ENCODE assay signal across 7 mouse cellular contexts in the genomic region with DNA sequence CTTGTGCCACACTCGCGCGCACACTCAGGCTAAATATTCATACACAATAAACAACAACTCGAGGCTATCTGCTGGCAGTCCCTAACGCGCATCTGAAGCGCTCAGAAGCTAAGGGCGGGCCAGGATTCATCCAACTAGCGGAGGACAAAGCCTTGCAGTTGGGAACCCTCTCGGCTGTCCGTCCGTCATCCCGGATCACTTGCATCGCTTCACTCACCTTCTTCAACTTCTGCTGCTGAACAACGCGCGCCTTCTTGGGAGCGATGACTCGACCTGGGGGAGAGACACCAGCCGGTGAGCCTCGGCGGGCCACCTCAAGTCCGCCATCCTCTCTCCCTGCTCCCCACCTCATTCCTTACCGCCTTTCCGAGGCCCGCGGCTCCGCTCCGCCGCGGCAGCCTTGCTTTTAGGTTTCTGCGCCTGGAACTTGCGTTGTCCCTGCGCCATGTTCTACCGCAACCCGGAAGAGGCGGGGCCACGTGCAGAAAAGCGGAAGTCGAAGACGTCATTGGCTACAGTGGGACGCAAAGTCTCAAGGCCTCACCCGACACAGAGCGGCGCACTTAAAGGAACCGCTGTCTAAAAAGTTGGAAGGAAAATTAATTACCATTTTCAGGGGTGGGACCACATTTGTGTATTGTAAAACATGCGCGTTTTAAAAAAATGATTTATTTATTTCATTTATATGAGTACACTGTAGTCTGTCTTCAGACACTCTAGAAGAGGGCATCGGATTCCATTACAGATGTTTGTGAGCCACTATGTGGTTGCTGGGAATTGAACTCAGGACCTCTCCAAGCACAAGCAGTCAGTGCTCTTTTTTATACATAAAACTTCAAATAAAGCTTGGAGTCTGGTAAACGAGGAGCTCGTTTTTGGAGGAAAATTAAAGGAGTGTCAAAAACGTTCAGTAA. TPM values are rescaled to one million over a fixed set of nuclear protein-coding genes. Genes with fewer than 3 reads are reported as not detected.
A peak's percentile ranks its signal among the peaks of the same experiment; 100 is the strongest.
DNase-seq lines count a peak whose midpoint lies in the region; ATAC-seq lines count a peak whose summit lies in the region.

A gene (minus strand): TSS at position 463 of the 914 bp plus-strand sequence.

- 0 out of 2 replicates have a peak, but pooled peaks cover 2% of the 10 kb centered on the region for H3K4me1 ChIP-seq in intestine, embryonic 15.5 days (replicated peaks)
- H3K4me1 ChIP-seq in midbrain, embryonic 10.5 days = peaks cover 10% of the 10 kb centered on the region

- H3K36me3 ChIP-seq in intestine, embryonic 15.5 days = peaks cover 51% of the 10 kb centered on the region
- peaks cover 83% of the 10 kb centered on the region for H3K36me3 ChIP-seq in midbrain, embryonic 10.5 days

- H3K4me3 ChIP-seq in intestine, embryonic 15.5 days (replicated peaks) = peak within 1 kb of the TSS; percentile 91
- H3K4me3 ChIP-seq in midbrain, embryonic 10.5 days = peak within 1 kb of the TSS; percentile 94

- peak; percentile 91 for DNase-seq in adrenal gland, adult 2 months
- DNase-seq in embryo, embryonic 11 days = peak; percentile 96
- peak; percentile 79 to 80 for DNase-seq in gastrocnemius, postnatal 36 days
- DNase-seq in left cerebral cortex, postnatal 25 days (ENCODE audit: low spot score in 2 of 2) = peak; percentile 86 to 95
- peak; percentile 90 for DNase-seq in midbrain, embryonic 10.5 days (ENCODE audit: low spot score)
- peak; percentile 77 for DNase-seq in right cerebral cortex, postnatal 4 days

- peak within 1 kb of the TSS; percentile 93 for H3K9ac ChIP-seq in intestine, embryonic 15.5 days

- H3K27me3 ChIP-seq in intestine, embryonic 15.5 days (replicated peaks) = no peaks in the 10 kb centered on the region
- no peaks in the 10 kb centered on the region for H3K27me3 ChIP-seq in midbrain, embryonic 10.5 days (ENCODE audit: low read depth, poor library complexity, severe bottlenecking)

- peak; percentile 97 for ATAC-seq in intestine, embryonic 15.5 days

- WGBS in intestine, embryonic 15.5 days = 4% methylated on average over 52 of the region's 52 CpGs
- 4% methylated on average over 52 of the region's 52 CpGs for WGBS in midbrain, embryonic 10.5 days

- peak within 1 kb of the TSS; percentile 77 for H3K27ac ChIP-seq in intestine, embryonic 15.5 days
- peak within 1 kb of the TSS; percentile 86 for H3K27ac ChIP-seq in midbrain, embryonic 10.5 days (replicated peaks)

- H3K4me2 ChIP-seq in intestine, embryonic 15.5 days (replicated peaks) = peak within 1 kb of the TSS; percentile 67

- no peaks in the 10 kb centered on the region for H3K9me3 ChIP-seq in intestine, embryonic 15.5 days
- H3K9me3 ChIP-seq in midbrain, embryonic 10.5 days (replicated peaks) = no peaks in the 10 kb centered on the region

- intact Hi-C loops in gastrocnemius, postnatal 36 days (cut with DNase I) = no loop called here
- intact Hi-C loops in left cerebral cortex, postnatal 25 days (cut with DNase I) = no loop called here

RNA-seq across cellular contexts. Expression of the gene that starts here (rescaled TPM):
- total RNA-seq in adrenal gland, adult 2 months (2021) = 100 to 1,000 TPM; 268 to 291 TPM
- polyA plus RNA-seq in adrenal gland, adult 2 months (2012; rRNA removed) = 58.8 and 67.3 TPM in 2 replicates
- total RNA-seq in gastrocnemius, postnatal 36 days (2021) = 100 to 1,000 TPM; 166 to 182 TPM
- 292 and 312 TPM in 2 replicates for polyA plus RNA-seq in intestine, embryonic 15.5 days (2015; fragmentation: Nextera tagmentation; extraction: Ambion mirVana)
- total RNA-seq in left cerebral cortex, postnatal 25 days (2021) = 100 to 1,000 TPM; 145 to 149 TPM
- 363 and 389 TPM in 2 replicates for polyA plus RNA-seq in midbrain, embryonic 10.5 days (2016; fragmentation: Nextera tagmentation; extraction: Ambion mirVana)

Comparison
In these comparisons a context has a peak if more than half of its experiments do, and no peak if none do; other contexts are left out.
1. Peak in every context shown above with its lines: DNase-seq, ATAC-seq, H3K4me3 ChIP-seq and H3K27ac ChIP-seq.